Mouse (Mus musculus) layer of hippocampus, adult 18-20 months (tissue): ENCODE measurements around the gene Fam13c. TPM values are rescaled to one million over a fixed set of nuclear protein-coding genes. Genes with fewer than 3 reads are reported as not detected.
A peak's percentile ranks its signal among the peaks of the same experiment; 100 is the strongest.

Experiments
- DNase-seq, 2 experiments: peaks; one replicate each; pipeline ENCODE4 v3.0.0; 2022; ENCODE audit warnings: low spot score in 2 of 2
- total RNA-seq, 2 experiments: library from RNA; stranded (reverse); gene quantifications; 2 replicates each; pipeline ENCODE4 v1.2.3; 2021

The Fam13c gene
- total RNA-seq, 2 experiments from 2014 or later = 80.4 to 86.2 TPM

DNA sequence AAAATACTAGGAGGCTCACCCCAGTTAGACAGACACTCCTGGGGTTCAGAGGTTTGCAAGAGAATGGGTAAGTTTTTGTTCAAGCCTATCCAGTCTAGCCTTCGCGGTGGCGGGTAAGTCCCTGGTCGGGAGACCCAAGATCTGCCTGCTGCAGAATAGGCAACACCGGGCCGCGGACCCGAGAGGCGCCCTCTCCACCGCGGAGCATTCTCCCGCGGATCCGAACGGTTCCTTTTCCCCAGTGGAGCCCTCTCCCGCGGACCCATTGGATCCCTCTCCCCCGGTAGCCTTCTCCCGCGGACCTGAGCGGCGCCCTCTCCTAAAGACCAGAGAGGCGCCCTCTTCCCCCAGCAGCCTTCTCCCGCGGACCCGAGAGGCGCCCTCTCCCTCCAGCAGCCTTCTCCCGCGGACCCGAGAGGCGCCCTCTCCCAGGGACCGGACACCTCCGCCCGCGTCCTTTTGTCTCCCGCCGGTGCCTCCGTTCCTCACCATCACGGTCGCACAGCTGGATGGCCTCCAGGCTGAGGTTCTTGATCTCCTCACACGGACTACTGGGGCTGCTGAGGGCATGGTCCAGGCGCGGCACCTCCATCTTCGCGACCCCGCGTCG, 158.3 kb downstream of the Fam13c start:
- peak; percentile 37 to 57 for DNase-seq

DNA sequence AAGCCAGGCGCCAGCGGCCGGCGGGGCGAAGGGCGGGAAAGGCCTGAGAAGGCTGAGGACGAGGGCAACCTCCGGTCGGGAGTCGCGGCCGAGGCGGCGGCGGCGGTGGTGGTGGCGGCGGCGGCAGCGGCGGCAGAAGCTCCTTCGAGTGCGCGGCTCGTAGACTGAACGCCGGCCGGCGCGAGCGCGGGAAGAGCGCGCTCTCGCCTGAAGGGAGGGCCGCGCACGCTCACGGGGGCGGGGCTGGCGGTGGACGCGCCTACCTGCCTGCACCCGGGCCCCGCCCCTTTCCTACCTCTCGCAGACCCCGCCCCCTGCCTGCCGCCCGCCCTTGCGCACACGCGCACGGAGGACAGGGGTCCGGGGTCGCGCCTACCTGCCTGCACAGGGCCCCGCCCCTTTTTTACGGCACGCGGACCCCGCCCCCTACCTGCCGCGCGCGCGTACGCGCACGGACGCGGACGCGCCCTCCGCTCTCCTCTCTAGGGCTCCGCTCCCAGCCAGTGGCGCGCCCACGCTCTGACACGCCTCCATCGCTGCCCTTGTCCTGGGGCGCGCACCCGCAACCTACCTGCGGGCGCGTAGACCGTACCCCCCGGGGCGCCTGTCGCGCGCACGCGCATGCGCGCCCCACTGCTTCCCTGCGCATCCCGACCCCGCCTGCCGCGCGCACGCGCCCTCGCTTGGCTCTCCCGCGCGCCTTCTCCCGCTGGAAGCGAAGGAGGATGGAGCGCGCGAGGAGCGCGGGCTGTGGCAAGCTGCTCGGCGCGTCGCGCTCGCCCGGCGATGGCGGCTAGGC, 159.0 kb downstream of the Fam13c start:
- DNase-seq = peak; percentile 88 to 93

DNA sequence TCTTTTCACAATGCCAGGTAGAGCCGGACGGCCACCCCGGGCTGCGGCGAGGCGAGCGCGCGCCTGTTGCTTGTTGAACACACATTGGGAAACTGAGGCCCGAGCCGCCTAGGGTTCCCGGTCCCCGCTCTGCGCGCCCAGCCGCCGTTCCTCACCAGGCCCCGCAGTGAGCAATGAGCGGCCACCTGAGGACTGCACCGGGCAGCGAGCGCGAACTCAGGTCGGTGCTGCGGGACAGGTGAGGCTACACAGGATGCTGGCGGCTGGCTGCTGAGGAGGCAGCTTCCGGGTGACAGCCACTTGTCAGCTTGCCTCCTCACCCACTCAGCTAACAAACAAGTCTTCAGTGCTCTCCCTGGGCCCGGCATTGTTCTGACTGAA, 159.6 kb downstream of the Fam13c start:
- no peak for DNase-seq

Other genes starting within 250 kb of the Fam13c start
- not detected for gene Mrln, start 235.8 kb upstream of the Fam13c start, total RNA-seq
- 1 to 10 TPM; 1.9 to 2.0 TPM for gene Slc16a9, start 195.4 kb upstream of the Fam13c start, total RNA-seq
- 100 to 1,000 TPM; 177 to 195 TPM for gene Phyhipl, start 215.5 kb downstream of the Fam13c start, total RNA-seq